Mouse (Mus musculus): ENCODE measurements around the gene Igfbp5.

- no peak for TF ChIP-seq POLR2A (IDR thresholded peaks at IDR 0.05; ENCODE audit: low read depth, low read length)
- no peak for TF ChIP-seq CTCF (conservative IDR thresholded peaks at IDR 0.05; ENCODE audit: insufficient read depth, insufficient read length, low read depth, low read length)
Measured at GRCm38 (mm10) chr1:72842666-72843459, 31.8 kb downstream of the Igfbp5 start.
